In the genomic region with DNA sequence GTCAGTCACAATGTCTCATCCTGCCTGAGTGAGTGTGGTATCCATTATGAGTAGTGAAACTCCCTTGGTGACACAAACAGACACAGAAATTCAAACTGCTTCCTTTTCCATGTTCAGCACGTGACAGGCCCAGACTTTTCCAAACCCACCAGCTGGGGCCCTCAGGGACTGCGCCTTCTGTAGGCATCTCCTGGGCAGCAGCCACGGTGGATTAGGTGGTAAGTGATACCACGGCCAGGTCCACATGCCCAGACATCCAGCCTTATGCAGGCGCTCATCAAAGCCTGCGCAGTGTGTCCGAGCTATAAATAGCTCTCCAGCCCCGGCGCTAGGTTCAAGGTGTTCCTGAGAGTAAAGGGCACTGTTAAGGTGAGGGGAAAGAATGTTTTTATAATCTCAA, we compare ENCODE assay signal across 18 mouse cellular contexts. TPM values are rescaled to one million over a fixed set of nuclear protein-coding genes. Genes with fewer than 3 reads are reported as not detected.
A peak's percentile ranks its signal among the peaks of the same experiment; 100 is the strongest.
DNase-seq lines count a peak whose midpoint lies in the region; ATAC-seq and TF ChIP-seq lines count a peak whose summit lies in the region.
"Had no signal": no experiment of that assay in that cellular context is flagged by ENCODE, and none has a peak within 500 bp of the region (broad histone marks: within the 10 kb centered on the region; RNA-seq: fewer than 3 reads in every experiment).

No protein-coding gene starts in this region.

- no peak for TF ChIP-seq CTCF in left cerebral cortex, adult 2 months (IDR thresholded peaks at IDR 0.05)

- H3K4me2 ChIP-seq in heart, embryonic 14.5 days (ENCODE audit: low read length) = no peak overlapping the region
- H3K4me2 ChIP-seq in myocyte (ENCODE audit: low read depth) = peak overlapping the region; percentile 35
- H3K4me2 ChIP-seq: kidney, embryonic 15.5 days; neural tube, embryonic 13.5 days had no signal

- H3K4me3 ChIP-seq in left cerebral cortex, adult 2 months = no peak overlapping the region
- H3K4me3 ChIP-seq in heart, embryonic 14.5 days (ENCODE audit: control insufficient read depth in 1 of 2, insufficient read depth in 1 of 2, low read depth in 1 of 2, low read length in 2 of 2) = no peak overlapping the region
- no peak overlapping the region for H3K4me3 ChIP-seq in myocyte
- H3K4me3 ChIP-seq: erythroblast, embryonic 14.5 days; kidney, embryonic 15.5 days; neural tube, embryonic 13.5 days had no signal

- H3K4me1 ChIP-seq in heart, embryonic 14.5 days (ENCODE audit: control insufficient read depth in 2 of 2, insufficient read depth in 2 of 2, low read length in 2 of 2) = peaks cover 8 to 9% of the 10 kb centered on the region in 2 experiments
- H3K4me1 ChIP-seq: kidney, embryonic 15.5 days; neural tube, embryonic 13.5 days had no signal

- intact Hi-C loops in left cerebral cortex, adult 2 months (cut with DNase I) = no loop called here

- no peaks in the 10 kb centered on the region for H3K79me2 ChIP-seq in myocyte (ENCODE audit: control insufficient read depth, insufficient read depth)

- peak overlapping the region; percentile 28; the same call in 1 of the 2 replicates for H3K27ac ChIP-seq in left cerebral cortex, adult 2 months
- peak overlapping the region; percentile 34 to 39; a peak in 2 of 4 replicates for H3K27ac ChIP-seq in heart, embryonic 14.5 days (replicated peaks in 1 of 2; ENCODE audit: control insufficient read depth in 1 of 2, insufficient read depth in 1 of 2, low read depth in 2 of 2, low read length in 2 of 2)
- H3K27ac ChIP-seq: kidney, embryonic 15.5 days; neural tube, embryonic 13.5 days had no signal

- no peak overlapping the region for H3ac ChIP-seq in myocyte (ENCODE audit: control insufficient read depth, insufficient read length)

- no peak for DNase-seq in left cerebral cortex, adult 2 months (ENCODE audit: extremely low spot score in 1 of 2, low spot score in 2 of 2)
- DNase-seq in left cerebral cortex, adult 9 months (ENCODE audit: low spot score in 2 of 2) = no peak
- DNase-seq in gastrocnemius, postnatal 25 days = peak; percentile 83
- DNase-seq in testis, postnatal 14 days (ENCODE audit: low spot score) = no peak
- DNase-seq in adrenal gland, adult 18-20 months (ENCODE audit: low spot score in 2 of 2) = no peak
- DNase-seq: cerebellum, postnatal 14 days; lung, adult 18-20 months; thymus, postnatal 4 days had no signal

- H3K9ac ChIP-seq in heart, embryonic 14.5 days (ENCODE audit: low read length) = no peak overlapping the region
- H3K9ac ChIP-seq: kidney, embryonic 15.5 days; neural tube, embryonic 13.5 days had no signal

- no peak for TF ChIP-seq POLR2A in myocyte (IDR thresholded peaks at IDR 0.05; ENCODE audit: insufficient read length, low read depth)

- ATAC-seq in heart, embryonic 14.5 days (ENCODE audit: insufficient number of reproducible peaks, insufficient read depth, low FRiP score, low read depth) = 0 out of 2 replicates have a peak, but pooled peaks have one; percentile 9
- ATAC-seq in granulocyte monocyte progenitor cell, adult 5-6 weeks (replicated peaks; ENCODE audit: poor library complexity, severe bottlenecking) = no peak
- ATAC-seq: forebrain, embryonic 14.5 days; inflammation-experienced regulatory T-cells, adult 6 months had no signal

- H3K36me3 ChIP-seq in heart, embryonic 14.5 days (ENCODE audit: control insufficient read depth, insufficient read depth, low read length) = no peaks in the 10 kb centered on the region
- H3K36me3 ChIP-seq in myocyte (ENCODE audit: control insufficient read depth, insufficient read depth) = no peaks in the 10 kb centered on the region
- H3K36me3 ChIP-seq: G1E; kidney, embryonic 15.5 days; neural tube, embryonic 13.5 days had no signal

- no peaks in the 10 kb centered on the region for H3K9me3 ChIP-seq in heart, embryonic 14.5 days (ENCODE audit: control insufficient read depth, low read length)
- H3K9me3 ChIP-seq: G1E; kidney, embryonic 15.5 days; neural tube, embryonic 13.5 days had no signal

- H3K27me3 ChIP-seq in heart, embryonic 14.5 days (ENCODE audit: control insufficient read depth, insufficient read depth, low read length) = no peaks in the 10 kb centered on the region
- no peaks in the 10 kb centered on the region for H3K27me3 ChIP-seq in myocyte (ENCODE audit: control insufficient read depth, insufficient read depth, insufficient read length)
- H3K27me3 ChIP-seq: kidney, embryonic 15.5 days; neural tube, embryonic 13.5 days had no signal

- WGBS in heart, embryonic 14.5 days = 24% methylated on average over 9 of the region's 9 CpGs

TF ChIP-seq in myocyte, 11 proteins besides CTCF, POLR2A, EP300 and RAD21:
- TF ChIP-seq MAX (IDR thresholded peaks at IDR 0.05; ENCODE audit: low read depth) (no peak), MYOD1 (IDR thresholded peaks at IDR 0.05; ENCODE audit: control insufficient read depth in 1 of 3, insufficient read length in 2 of 3, low read depth in 2 of 3) (peak in 1 of 3 experiments; percentile 34), CEBPB (IDR thresholded peaks at IDR 0.05; ENCODE audit: insufficient read depth, poor library complexity, severe bottlenecking) (no peak), MYOG (IDR thresholded peaks at IDR 0.05; ENCODE audit: control insufficient read depth in 1 of 3, insufficient read depth in 1 of 3, insufficient read length in 2 of 3, low read depth in 2 of 3) (peak in 1 of 3 experiments; percentile 36), SRF (IDR thresholded peaks at IDR 0.05; ENCODE audit: control insufficient read depth, insufficient read length, low read depth) (no peak), USF1 (IDR thresholded peaks at IDR 0.05; ENCODE audit: low read depth) (peak; percentile 40)

RNA-seq across cellular contexts. Expression of a gene that starts 12.0 kb away (rescaled TPM):
- 10 to 100 TPM; 65.9 to 75.4 TPM for total RNA-seq in left cerebral cortex, adult 2 months (2021)
- under 1 TPM; 0.36 to 0.62 TPM for total RNA-seq in gastrocnemius, postnatal 25 days (2021)
- 2.9 and 3.7 TPM in 2 replicates for polyA plus RNA-seq in heart, embryonic 14.5 days (2014; fragmentation: Nextera tagmentation; extraction: Ambion mirVana)
- polyA plus RNA-seq in myocyte (2012; fragmentation: generic; extraction: Trizol) = 2.3 TPM
- total RNA-seq in granulocyte monocyte progenitor cell, adult 5-6 weeks (2014; fragmentation: Nextera tagmentation) = 4.4 and 4.8 TPM in 2 replicates
- total RNA-seq in granulocyte monocyte progenitor cell, adult 5-6 weeks (2017) = 5.1 and 5.3 TPM in 2 replicates
- total RNA-seq in adrenal gland, adult 18-20 months (2021) = 1 to 10 TPM; 1.1 to 1.5 TPM

RNA-seq across cellular contexts. Expression of a gene that starts 22.5 kb away (rescaled TPM):
- total RNA-seq in left cerebral cortex, adult 2 months (2021) = 10 to 100 TPM; 11.1 to 12.2 TPM
- total RNA-seq in gastrocnemius, postnatal 25 days (2021) = over 10,000 TPM; 60,490 to 60,709 TPM
- polyA plus RNA-seq in heart, embryonic 14.5 days (2014; fragmentation: Nextera tagmentation; extraction: Ambion mirVana) = 236 and 241 TPM in 2 replicates
- polyA plus RNA-seq in myocyte (2012; fragmentation: generic; extraction: Trizol) = 9,007 TPM
- not detected in 2 replicates for total RNA-seq in granulocyte monocyte progenitor cell, adult 5-6 weeks (2014; fragmentation: Nextera tagmentation)
- total RNA-seq in granulocyte monocyte progenitor cell, adult 5-6 weeks (2017) = not detected in 2 replicates
- 10 to 100 TPM in 1 of 2 experiments, under 1 TPM in 1; 0.27 to 30.4 TPM for total RNA-seq in adrenal gland, adult 18-20 months (2021)
- total RNA-seq: G1E; monocyte, adult 5-6 weeks had no signal

Comparison
In these comparisons a context has a peak if more than half of its experiments do, and no peak if none do; other contexts are left out.
1. RNA of a gene that starts 12.0 kb away (total RNA-seq): 65.9 to 75.4 TPM in left cerebral cortex, adult 2 months; 4.4 to 5.3 TPM in granulocyte monocyte progenitor cell, adult 5-6 weeks, 1.1 to 1.5 TPM in adrenal gland, adult 18-20 months and 0.36 to 0.62 TPM in gastrocnemius, postnatal 25 days; every median in the first group is over 10 times any median in the second.
2. RNA of a gene that starts 22.5 kb away (total RNA-seq): 60,490 to 60,709 TPM in gastrocnemius, postnatal 25 days; 0.27 to 30.4 TPM in adrenal gland, adult 18-20 months, 11.1 to 12.2 TPM in left cerebral cortex, adult 2 months and not detected in granulocyte monocyte progenitor cell, adult 5-6 weeks; every median in the first group is over 1,000 times any median in the second.